Mouse (Mus musculus) limb, embryonic 11.5 days (tissue): ENCODE results near the gene Trpc5. TPM values are rescaled to one million over a fixed set of nuclear protein-coding genes. Genes with fewer than 3 reads are reported as not detected.

ENCODE experiments used
- ATAC-seq: fragments of 200-750 bp; cut with Nextera tagmentation; 2 replicates; pipeline ENCODE4 v1.8.0; 2017; ENCODE audit warnings: low read depth; ENCODE audit not compliant: insufficient number of reproducible peaks, low FRiP score, low TSS enrichment
- DNase-seq: peaks from one replicate; pipeline ENCODE4 v3.0.0-alpha.2; 2015; ENCODE audit warnings: low spot score
- H3K27ac ChIP-seq: fragments of 300-500 bp; sonication (generic); replicated peaks from 2 replicates; pipeline ENCODE4 v1.5.1; 2014; ENCODE audit warnings: low read depth, mild to moderate bottlenecking, low read length
- H3K27me3 ChIP-seq: fragments of 300-500 bp; sonication (generic); 2 replicates; pipeline ENCODE4 v1.6.1; 2014; ENCODE audit warnings: mild to moderate bottlenecking, low read length, mixed read lengths; ENCODE audit not compliant: control insufficient read depth, insufficient read depth
- H3K36me3 ChIP-seq: fragments of 300-500 bp; sonication (generic); 2 replicates; pipeline ENCODE4 v1.6.1; 2014; ENCODE audit warnings: mild to moderate bottlenecking, low read length, moderate library complexity, mixed read lengths; ENCODE audit not compliant: control insufficient read depth, insufficient read depth
- H3K4me1 ChIP-seq: fragments of 300-500 bp; sonication (generic); 2 replicates; pipeline ENCODE4 v1.6.1; 2014; ENCODE audit warnings: low read length, mixed read lengths; ENCODE audit not compliant: control insufficient read depth, insufficient read depth
- H3K4me2 ChIP-seq: fragments of 300-500 bp; sonication (generic); 2 replicates; pipeline ENCODE4 v1.6.1; 2014; ENCODE audit warnings: low read depth, mild to moderate bottlenecking, moderate library complexity; ENCODE audit not compliant: severe bottlenecking
- H3K4me3 ChIP-seq: fragments of 300-500 bp; sonication (generic); 2 replicates; pipeline ENCODE4 v1.5.1; 2014; ENCODE audit warnings: low read depth, low read length
- H3K9ac ChIP-seq: fragments of 300-500 bp; sonication (generic); 2 replicates; pipeline ENCODE4 v1.6.1; 2014; ENCODE audit warnings: mild to moderate bottlenecking, low read length
- H3K9me3 ChIP-seq: fragments of 300-500 bp; sonication (generic); 2 replicates; pipeline ENCODE4 v1.6.1; 2016; ENCODE audit warnings: low read length; ENCODE audit not compliant: control insufficient read depth
- WGBS: fragments of 180-500 bp; shearing (Covaris S2); extraction: QIAGEN DNeasy Blood & Tissue Kit; methylation state at CpG from one replicate; pipeline ENCODE4 v1.1.7; 2014; 5-methylcytosine and 5-hydroxymethylcytosine counted together
- polyA plus RNA-seq: library from polyadenylated mRNA; unstranded; fragments of >200 nt; fragmentation: Nextera tagmentation; extraction: Ambion mirVana; gene quantifications from 2 replicates; pipeline ENCODE4 v1.2.1, GENCODE M21; 2014

Trpc5 gene
- polyA plus RNA-seq, 1 experiment from 2014 or later: 0.05 TPM

- H3K4me3 ChIP-seq: no peak overlapping the region
- no peak overlapping the region for H3K4me2 ChIP-seq
- H3K9ac ChIP-seq: no peak overlapping the region
- no peaks in the 10 kb centered on the region for H3K27me3 ChIP-seq
- no peaks in the 10 kb centered on the region for H3K4me1 ChIP-seq
- H3K9me3 ChIP-seq: no peaks in the 10 kb centered on the region
- ATAC-seq (no peak), DNase-seq (no peak)
- 93% methylated on average over 1 of the region's 1 CpGs for WGBS
- H3K27ac ChIP-seq: no peak overlapping the region
- no peaks in the 10 kb centered on the region for H3K36me3 ChIP-seq
Measured at GRCm38 (mm10) chrX:144421091-144421490, 266.9 kb downstream of the Trpc5 start.

GRCm38 (mm10) chrX:144420259-144420658 lies 267.7 kb downstream of the Trpc5 start:
- H3K27ac ChIP-seq: no peak overlapping the region
- ATAC-seq: no peak
- H3K4me1 ChIP-seq: no peaks in the 10 kb centered on the region
- H3K27me3 ChIP-seq: no peaks in the 10 kb centered on the region
- 61% methylated on average over 1 of the region's 1 CpGs for WGBS
- no peaks in the 10 kb centered on the region for H3K9me3 ChIP-seq
- no peak overlapping the region for H3K4me3 ChIP-seq
- H3K36me3 ChIP-seq: no peaks in the 10 kb centered on the region
- H3K4me2 ChIP-seq: no peak overlapping the region
- no peak for DNase-seq
- no peak overlapping the region for H3K9ac ChIP-seq

DNA sequence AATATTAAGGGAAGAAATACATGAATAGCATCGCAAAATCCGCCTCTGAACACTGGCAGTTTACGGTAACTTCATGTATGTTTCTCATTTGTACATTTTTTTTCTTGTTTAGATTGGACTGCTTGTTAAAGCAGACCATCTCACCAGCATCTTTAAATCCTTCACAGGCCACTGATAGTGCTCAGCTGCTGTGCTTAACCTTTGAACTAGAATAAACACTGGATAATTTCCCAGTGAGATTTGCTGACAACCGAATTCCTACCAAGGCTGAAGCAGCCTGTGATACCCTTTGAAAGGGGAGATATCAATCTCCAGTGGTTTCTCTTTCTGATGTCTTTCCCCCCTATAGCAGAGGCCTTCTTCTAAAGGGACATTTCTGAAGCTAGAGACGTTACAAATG lies 279.9 kb downstream of the Trpc5 start:
- no peak overlapping the region for H3K4me3 ChIP-seq
- no peak overlapping the region for H3K4me2 ChIP-seq
- H3K9ac ChIP-seq: no peak overlapping the region
- no peaks in the 10 kb centered on the region for H3K9me3 ChIP-seq
- ATAC-seq (no peak), DNase-seq (no peak)
- H3K4me1 ChIP-seq: no peaks in the 10 kb centered on the region
- H3K27ac ChIP-seq: no peak overlapping the region
- WGBS: 73% methylated on average over 5 of the region's 5 CpGs
- no peaks in the 10 kb centered on the region for H3K27me3 ChIP-seq
- no peaks in the 10 kb centered on the region for H3K36me3 ChIP-seq

DNA sequence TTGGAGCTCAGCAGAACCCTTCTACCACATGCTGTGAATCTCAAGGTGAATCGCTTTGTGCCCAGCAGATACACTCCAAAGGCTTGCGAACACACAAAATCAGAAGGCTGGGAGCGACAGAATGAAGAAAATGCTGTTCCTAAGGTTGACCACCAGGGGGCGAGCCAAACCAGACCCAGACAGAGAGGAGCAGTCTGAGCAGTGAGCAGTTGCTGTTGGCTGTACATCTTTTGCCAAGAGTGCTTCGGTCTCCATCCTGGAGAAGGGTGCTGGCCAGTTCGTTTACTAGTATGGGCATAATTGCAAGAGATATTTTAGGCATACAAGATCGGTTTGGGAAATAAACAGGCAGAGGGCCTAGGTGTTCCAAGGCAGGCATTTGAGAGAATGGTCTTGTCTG lies 284.5 kb downstream of the Trpc5 start:
- WGBS: 37% methylated on average over 7 of the region's 7 CpGs
- Histone ChIP-seq H3K9me3 (no peaks in the 10 kb centered on the region), H3K9ac (no peak overlapping the region), H3K4me2 (no peak overlapping the region), H3K27ac (no peak overlapping the region), H3K36me3 (no peaks in the 10 kb centered on the region), H3K4me1 (no peaks in the 10 kb centered on the region), H3K4me3 (no peak overlapping the region), H3K27me3 (no peaks in the 10 kb centered on the region)
- no peak; the same call in 1 of the 2 replicates for ATAC-seq
- peak; percentile 64 for DNase-seq

DNA sequence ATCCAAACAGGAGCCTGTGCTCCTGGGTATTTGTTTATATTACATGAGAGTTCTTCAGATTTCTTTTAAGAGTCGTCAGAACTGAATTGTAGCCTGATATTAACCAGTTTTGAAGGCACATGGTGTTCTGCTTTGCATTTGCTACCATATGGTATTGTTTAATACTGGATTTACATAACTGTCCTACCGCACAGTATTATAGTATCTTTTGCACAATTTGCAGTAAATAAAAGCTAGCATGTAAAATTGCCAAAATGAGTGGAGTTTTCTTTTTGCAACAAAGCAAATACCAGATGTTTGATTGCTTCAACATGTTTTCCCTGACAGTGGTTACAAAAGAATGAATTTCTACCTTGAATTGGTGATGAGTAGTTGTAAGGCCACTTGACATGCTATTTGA lies 313.8 kb downstream of the Trpc5 start:
- no peak overlapping the region for H3K4me2 ChIP-seq
- H3K27me3 ChIP-seq: no peaks in the 10 kb centered on the region
- 62% methylated on average over 2 of the region's 2 CpGs for WGBS
- ATAC-seq (no peak), DNase-seq (no peak)
- no peak overlapping the region for H3K9ac ChIP-seq
- no peaks in the 10 kb centered on the region for H3K9me3 ChIP-seq
- no peaks in the 10 kb centered on the region for H3K36me3 ChIP-seq
- H3K27ac ChIP-seq: no peak overlapping the region
- no peaks in the 10 kb centered on the region for H3K4me1 ChIP-seq
- no peak overlapping the region for H3K4me3 ChIP-seq

- no peak overlapping the region for H3K4me2 ChIP-seq
- H3K4me1 ChIP-seq: no peaks in the 10 kb centered on the region
- DNase-seq: no peak
- no peaks in the 10 kb centered on the region for H3K9me3 ChIP-seq
- H3K36me3 ChIP-seq: no peaks in the 10 kb centered on the region
- H3K9ac ChIP-seq: no peak overlapping the region
- H3K27ac ChIP-seq: no peak overlapping the region
- no peak for ATAC-seq
- no peak overlapping the region for H3K4me3 ChIP-seq
- no peaks in the 10 kb centered on the region for H3K27me3 ChIP-seq
Measured at GRCm38 (mm10) chrX:144338355-144338754, 349.6 kb downstream of the Trpc5 start.

GRCm38 (mm10) chrX:144337938-144338337 lies 350.0 kb downstream of the Trpc5 start:
- H3K27ac ChIP-seq: no peak overlapping the region
- no peak overlapping the region for H3K4me2 ChIP-seq
- H3K9ac ChIP-seq: no peak overlapping the region
- no peaks in the 10 kb centered on the region for H3K27me3 ChIP-seq
- no peaks in the 10 kb centered on the region for H3K4me1 ChIP-seq
- ATAC-seq (no peak), DNase-seq (no peak)
- H3K4me3 ChIP-seq: no peak overlapping the region
- H3K9me3 ChIP-seq: no peaks in the 10 kb centered on the region
- no peaks in the 10 kb centered on the region for H3K36me3 ChIP-seq

- DNase-seq (no peak), ATAC-seq (no peak)
- Histone ChIP-seq H3K36me3 (no peaks in the 10 kb centered on the region), H3K4me2 (no peak overlapping the region), H3K27ac (no peak overlapping the region), H3K9ac (no peak overlapping the region), H3K4me3 (no peak overlapping the region), H3K4me1 (no peaks in the 10 kb centered on the region), H3K27me3 (no peaks in the 10 kb centered on the region), H3K9me3 (no peaks in the 10 kb centered on the region)
- WGBS: 60% methylated on average over 8 of the region's 8 CpGs
Measured at GRCm38 (mm10) chrX:144335332-144336015, 352.5 kb downstream of the Trpc5 start.
